Mouse (Mus musculus): ENCODE results near the gene Nt5dc3. TPM values are rescaled to one million over a fixed set of nuclear protein-coding genes. Genes with fewer than 3 reads are reported as not detected.

Gene Nt5dc3
- polyA plus RNA-seq, 2 experiments from 2014 or later, result 0.79 to 1.2 TPM

GRCm38 (mm10) chr10:86779117-86779755 lies 431 bp downstream of the Nt5dc3 start:
- peak; percentile 0 for ATAC-seq

DNA sequence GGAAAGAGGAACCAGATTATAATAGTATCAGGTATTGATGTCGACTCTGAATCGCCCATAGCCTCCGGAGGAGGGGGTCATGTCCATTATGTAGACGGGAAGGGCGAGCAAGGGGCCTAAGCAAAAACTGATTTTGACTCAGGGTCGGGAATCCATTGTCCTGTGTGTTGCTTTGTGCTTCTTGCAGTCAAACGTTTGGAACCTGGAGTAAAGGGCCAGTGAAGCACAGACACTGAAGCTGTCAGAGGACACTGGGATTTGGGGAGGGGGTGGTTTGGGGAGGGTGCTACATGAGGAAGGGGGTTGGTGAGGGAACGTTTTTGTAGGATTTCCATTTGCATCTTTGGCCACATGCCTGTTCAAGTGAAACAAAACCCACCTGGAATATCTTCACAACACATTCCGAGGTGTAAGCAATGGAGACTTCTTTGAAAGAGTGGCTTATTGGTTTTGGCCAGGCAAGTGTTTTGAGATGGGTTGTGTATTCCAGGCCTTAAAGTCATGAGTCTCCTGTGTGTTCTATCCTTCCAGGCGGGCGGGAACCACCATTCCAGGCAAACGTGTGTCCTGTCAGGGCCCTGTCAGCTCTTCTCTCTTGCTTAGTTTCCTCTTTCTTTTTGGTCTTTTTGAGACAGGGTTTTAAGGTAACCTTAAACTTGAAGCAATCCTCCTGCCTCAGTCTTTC lies 1.2 kb downstream of the Nt5dc3 start:
- no peak for ATAC-seq

DNA sequence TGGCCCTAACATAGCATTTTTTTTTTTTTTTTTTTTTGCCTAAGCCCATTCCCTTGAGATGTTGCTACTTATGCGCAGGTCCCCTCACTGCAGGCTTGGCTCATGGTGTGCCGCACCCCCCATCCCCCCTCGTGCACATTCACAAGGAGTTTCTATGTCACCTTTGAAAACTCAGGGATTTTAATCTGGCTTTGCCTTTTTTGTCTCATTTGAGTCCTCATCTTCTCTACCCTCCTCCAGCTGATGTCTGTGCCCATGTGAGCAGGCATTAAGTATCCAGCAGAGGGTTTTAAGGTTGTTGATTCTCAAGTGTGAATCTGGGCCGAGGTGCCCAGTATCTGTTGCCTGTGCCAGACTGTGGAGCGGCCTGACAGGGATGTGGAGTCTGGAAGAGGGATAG lies 2.8 kb downstream of the Nt5dc3 start:
- no peak for ATAC-seq

GRCm38 (mm10) chr10:86782656-86783055 lies 3.9 kb downstream of the Nt5dc3 start:
- ATAC-seq, result no peak

DNA sequence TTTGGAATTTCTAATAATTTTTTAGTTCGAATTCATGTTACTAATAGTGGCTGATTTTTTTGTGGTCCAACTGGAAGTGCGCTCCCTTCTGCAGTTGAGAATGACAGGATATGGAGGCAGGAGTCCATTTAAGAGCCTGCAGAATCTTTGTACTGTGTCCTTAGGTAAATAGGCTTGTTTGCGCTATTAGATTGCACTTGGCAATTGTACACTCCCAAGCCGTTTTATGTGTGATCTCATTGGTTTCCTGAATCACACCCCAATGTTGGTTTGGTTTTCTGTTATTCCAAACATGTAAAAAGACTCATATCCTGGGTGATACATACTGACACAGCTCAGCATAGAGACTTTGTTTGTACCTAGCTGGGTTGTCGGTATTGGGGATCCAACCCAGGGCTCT lies 4.8 kb downstream of the Nt5dc3 start:
- ATAC-seq, result no peak

- no peak for ATAC-seq
These were observed 5.4 kb downstream of the Nt5dc3 start for GRCm38 (mm10) chr10:86784126-86784675.

- ATAC-seq, result no peak
These were observed 6.6 kb downstream of the Nt5dc3 start for GRCm38 (mm10) chr10:86785396-86785795.

- no peak for ATAC-seq
These were observed 7.3 kb downstream of the Nt5dc3 start for GRCm38 (mm10) chr10:86786083-86786482.

DNA sequence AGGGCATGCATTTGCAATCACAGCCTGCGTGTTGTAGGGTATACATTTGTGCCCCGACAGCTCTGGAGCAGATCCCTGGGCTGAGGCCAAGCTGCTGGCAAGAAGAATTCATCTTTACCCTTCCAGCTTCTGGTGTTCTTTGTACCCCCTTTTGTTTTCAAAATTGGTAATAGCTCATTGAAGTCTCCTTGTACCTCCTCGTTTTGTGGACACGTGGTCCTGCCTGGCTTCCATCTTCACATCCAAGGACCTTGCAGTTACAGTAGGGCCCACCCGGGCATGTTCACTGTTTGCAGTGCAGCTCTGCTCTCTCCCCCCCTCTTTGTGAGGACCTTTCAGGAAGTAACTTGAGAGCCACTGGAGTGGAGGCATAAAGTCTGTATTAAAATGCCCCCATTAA lies 9.4 kb downstream of the Nt5dc3 start:
- ATAC-seq, result no peak

- ATAC-seq, result no peak
These were observed 10.4 kb downstream of the Nt5dc3 start for GRCm38 (mm10) chr10:86789146-86789672.

DNA sequence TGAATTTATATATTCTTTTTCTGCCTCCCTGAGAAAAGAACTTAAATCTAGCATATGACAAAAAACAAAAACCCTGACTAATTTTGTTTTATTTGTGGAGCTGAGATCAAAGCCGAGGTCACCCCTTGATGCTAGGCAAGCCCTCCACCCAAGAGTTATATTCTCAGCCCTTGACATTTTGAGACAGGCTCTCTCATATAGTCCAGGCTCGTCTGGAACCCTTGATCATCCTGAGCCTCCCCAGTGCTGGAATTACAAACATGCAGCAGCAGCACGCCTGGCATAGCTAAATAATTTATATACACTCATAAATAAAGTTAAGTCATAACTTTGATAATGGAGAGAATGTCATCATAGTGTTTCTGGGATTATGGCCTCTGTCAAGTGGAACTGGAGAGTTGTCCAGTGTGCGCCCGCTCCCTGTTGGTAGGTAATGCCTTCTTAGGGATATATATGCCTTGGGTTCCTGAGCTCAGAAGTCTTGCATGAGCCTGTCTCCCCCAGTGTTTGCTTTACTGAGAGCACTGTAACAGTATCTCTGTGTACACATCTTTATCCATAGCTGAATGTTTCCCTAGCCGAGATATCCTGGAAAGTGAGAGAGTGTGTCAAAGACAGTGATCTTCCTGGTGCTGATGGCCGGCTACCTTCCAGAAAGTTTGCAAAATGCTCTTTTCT lies 12.8 kb downstream of the Nt5dc3 start:
- ATAC-seq, result no peak

- ATAC-seq, result no peak
These were observed 14.7 kb downstream of the Nt5dc3 start for GRCm38 (mm10) chr10:86793509-86793951.

DNA sequence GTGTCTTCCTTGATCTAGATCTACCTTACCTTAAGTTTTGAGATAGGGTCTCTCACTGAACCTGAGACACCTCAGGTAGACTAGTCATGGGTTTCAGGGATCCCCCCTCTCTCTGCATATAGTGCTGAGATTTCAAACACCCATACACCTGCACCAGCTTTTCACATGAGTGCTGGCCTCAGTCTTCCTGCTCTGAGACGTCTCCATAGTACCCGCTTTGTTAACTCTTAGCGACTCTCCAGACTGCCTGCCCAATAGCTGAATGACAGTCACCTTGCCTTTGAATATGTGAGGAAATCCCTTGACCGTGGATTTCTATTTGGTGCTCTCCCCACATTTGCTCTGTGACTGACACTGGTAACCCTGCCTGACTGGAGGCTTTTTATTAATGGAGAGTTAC lies 15.4 kb downstream of the Nt5dc3 start:
- ATAC-seq, result peak; percentile 37

GRCm38 (mm10) chr10:86794794-86795535 lies 16.2 kb downstream of the Nt5dc3 start:
- peak; percentile 74 for ATAC-seq

- ATAC-seq, result no peak
These were observed 17.4 kb downstream of the Nt5dc3 start for GRCm38 (mm10) chr10:86796073-86796741.

- no peak for ATAC-seq
These were observed 28.6 kb downstream of the Nt5dc3 start for GRCm38 (mm10) chr10:86807362-86807761.

GRCm38 (mm10) chr10:86808013-86808758 lies 29.4 kb downstream of the Nt5dc3 start:
- no peak for ATAC-seq

DNA sequence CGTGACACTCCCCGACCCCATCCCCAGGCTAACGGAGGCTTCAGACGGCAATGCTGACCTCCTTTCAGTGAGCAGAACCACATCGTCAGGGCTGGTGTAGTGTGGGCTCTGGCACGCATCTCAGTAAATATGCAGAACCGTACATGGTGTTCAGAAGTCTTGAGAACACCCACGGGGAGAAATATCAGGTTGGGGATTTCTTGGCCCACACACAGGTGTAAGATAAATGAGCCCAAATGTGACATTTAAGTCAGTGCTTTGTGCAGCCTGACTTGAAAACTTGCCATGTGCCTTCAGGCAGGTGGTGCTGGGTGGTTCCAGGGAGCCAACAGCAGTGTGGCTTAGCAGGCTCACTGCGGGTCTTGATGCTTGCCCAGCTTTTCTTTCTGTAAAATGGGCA lies 31.2 kb downstream of the Nt5dc3 start:
- ATAC-seq, result no peak

DNA sequence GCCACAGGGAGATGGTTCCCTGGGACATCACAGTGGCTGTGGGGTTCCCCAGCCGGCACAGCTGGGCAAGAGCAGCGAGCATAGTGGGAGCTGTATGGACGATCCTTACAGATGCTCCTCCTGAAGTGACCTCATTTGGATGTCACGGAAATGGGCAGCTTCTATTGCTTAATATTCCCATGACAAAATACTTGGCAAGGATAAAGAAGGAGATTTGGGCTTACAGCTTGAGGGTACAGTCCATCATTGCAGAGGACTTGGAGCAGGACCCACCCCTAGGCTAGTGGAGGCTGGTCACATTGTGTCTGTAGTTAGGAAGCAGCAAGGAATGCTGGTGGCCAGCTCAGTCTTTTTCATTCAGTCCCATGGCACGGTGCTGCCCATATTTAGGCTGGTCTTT lies 31.8 kb downstream of the Nt5dc3 start:
- ATAC-seq, result no peak

- ATAC-seq, result no peak
These were observed 35.7 kb downstream of the Nt5dc3 start for GRCm38 (mm10) chr10:86814292-86815131.

Data from activated CD4-positive, CD25-positive, alpha-beta regulatory T cell, adult 4 months (primary cell).